Mouse (Mus musculus) embryonic fibroblast, embryonic 13.5 days (primary cell): ENCODE measurements around the gene Gab1.

Source experiments
- CTCF ChIP-seq: IDR thresholded peaks from 2 replicates; pipeline ENCODE4 v1.5.1; 2011; ENCODE audit warnings: mild to moderate bottlenecking, control low read depth, low read length, moderate library complexity, borderline replicate concordance; ENCODE audit not compliant: insufficient read depth
- POLR2A ChIP-seq: IDR thresholded peaks from 2 replicates; pipeline ENCODE4 v1.6.1; 2011; ENCODE audit warnings: low read depth, mild to moderate bottlenecking, control low read depth, low read length, moderate library complexity

GRCm38 (mm10) chr8:80918531-80918930 lies 38.2 kb upstream of the Gab1 start:
- no peak for TF ChIP-seq CTCF
- no peak for TF ChIP-seq POLR2A
